Mouse (Mus musculus) stomach, embryonic 16.5 days (tissue): ENCODE measurements at regions not wholly inside any gene's neighbourhood (a gene's known extent, or its start where the extent isn't known, plus 50 kb on each side); places are given as distances from the start of the nearest gene placed in this dataset.

Experiments
- ATAC-seq: fragments of 200-750 bp; cut with Nextera tagmentation; 2 replicates; pipeline ENCODE4 v1.8.0; 2017; ENCODE audit warnings: moderate number of reproducible peaks, moderate TSS enrichment; ENCODE audit not compliant: insufficient read depth, low FRiP score
- H3K27ac ChIP-seq: fragments of 300-500 bp; sonication (generic); 2 replicates; pipeline ENCODE4 v1.5.1; 2014; ENCODE audit warnings: low read length
- H3K27me3 ChIP-seq: fragments of 300-500 bp; sonication (generic); 2 replicates; pipeline ENCODE4 v1.6.1; 2014; ENCODE audit warnings: low read length, control low read depth, mixed read lengths; ENCODE audit not compliant: control insufficient read depth, insufficient read depth
- H3K36me3 ChIP-seq: fragments of 300-500 bp; sonication (generic); 2 replicates; pipeline ENCODE4 v1.6.1; 2014; ENCODE audit warnings: low read length; ENCODE audit not compliant: control insufficient read depth, insufficient read depth
- H3K4me1 ChIP-seq: fragments of 300-500 bp; sonication (generic); 2 replicates; pipeline ENCODE4 v1.6.1; 2014; ENCODE audit warnings: low read length, control low read depth, mixed read lengths; ENCODE audit not compliant: control insufficient read depth, insufficient read depth
- H3K4me2 ChIP-seq: fragments of 300-500 bp; sonication (generic); 2 replicates; pipeline ENCODE4 v1.6.1; 2014; ENCODE audit warnings: low read depth, low read length, mixed read lengths
- H3K4me3 ChIP-seq: fragments of 300-500 bp; sonication (generic); replicated peaks from 2 replicates; pipeline ENCODE4 v1.5.1; 2014; ENCODE audit warnings: mild to moderate bottlenecking, low read length
- H3K9ac ChIP-seq: fragments of 300-500 bp; sonication (generic); 2 replicates; pipeline ENCODE4 v1.6.1; 2014; ENCODE audit warnings: low read length
- H3K9me3 ChIP-seq: fragments of 300-500 bp; sonication (generic); replicated peaks from 2 replicates; pipeline ENCODE4 v1.6.1; 2016; ENCODE audit warnings: low read length, control low read depth; ENCODE audit not compliant: control insufficient read depth
- WGBS: fragments of 180-500 bp; shearing (Covaris S2); extraction: QIAGEN DNeasy Blood & Tissue Kit; methylation state at CpG from one replicate; pipeline ENCODE4 v1.1.7; 2014; 5-methylcytosine and 5-hydroxymethylcytosine counted together

GRCm38 (mm10) chr1:12367872-12368271, 954.0 kb downstream of the A830018L16Rik start:
- H3K9ac ChIP-seq = no peak overlapping the region
- ATAC-seq = no peak
- H3K36me3 ChIP-seq = no peaks in the 10 kb centered on the region
- no peaks in the 10 kb centered on the region for H3K27me3 ChIP-seq
- no peaks in the 10 kb centered on the region for H3K9me3 ChIP-seq
- no peak overlapping the region for H3K4me3 ChIP-seq
- H3K4me1 ChIP-seq = no peaks in the 10 kb centered on the region
- 95% methylated on average over 6 of the region's 6 CpGs for WGBS
- no peak overlapping the region for H3K27ac ChIP-seq
- no peak overlapping the region for H3K4me2 ChIP-seq

GRCm38 (mm10) chr1:12372968-12373367, 959.1 kb downstream of the A830018L16Rik start:
- Histone ChIP-seq H3K27me3 (no peaks in the 10 kb centered on the region), H3K9ac (no peak overlapping the region), H3K4me1 (no peaks in the 10 kb centered on the region), H3K9me3 (no peaks in the 10 kb centered on the region), H3K4me3 (no peak overlapping the region), H3K36me3 (no peaks in the 10 kb centered on the region), H3K27ac (no peak overlapping the region), H3K4me2 (no peak overlapping the region)
- no peak for ATAC-seq

GRCm38 (mm10) chr1:12398146-12398884, 984.4 kb downstream of the A830018L16Rik start:
- Histone ChIP-seq H3K27ac (peak overlapping the region; percentile 48), H3K36me3 (no peaks in the 10 kb centered on the region), H3K9ac (no peak overlapping the region), H3K9me3 (no peaks in the 10 kb centered on the region), H3K4me2 (no peak overlapping the region), H3K4me1 (0 out of 2 replicates have a peak, but pooled peaks cover 3% of the 10 kb centered on the region), H3K27me3 (no peaks in the 10 kb centered on the region), H3K4me3 (no peak overlapping the region)
- WGBS = 10% methylated on average over 7 of the region's 7 CpGs
- peak; percentile 66; the same call in 1 of the 2 replicates for ATAC-seq

GRCm38 (mm10) chr1:12405391-12406270, 991.7 kb downstream of the A830018L16Rik start:
- no peak for ATAC-seq

GRCm38 (mm10) chr1:12409738-12410523, 996.0 kb downstream of the A830018L16Rik start:
- H3K4me3 ChIP-seq = no peak overlapping the region
- no peak overlapping the region for H3K9ac ChIP-seq
- H3K4me2 ChIP-seq = no peak overlapping the region
- H3K27me3 ChIP-seq = no peaks in the 10 kb centered on the region
- H3K4me1 ChIP-seq = 0 out of 2 replicates have a peak, but pooled peaks cover 2% of the 10 kb centered on the region
- ATAC-seq = no peak
- WGBS = 77% methylated on average over 6 of the region's 6 CpGs
- no peaks in the 10 kb centered on the region for H3K9me3 ChIP-seq
- no peak overlapping the region for H3K27ac ChIP-seq
- H3K36me3 ChIP-seq = no peaks in the 10 kb centered on the region

More at GRCm38 (mm10) chr1:12405391-12406270, 991.7 kb downstream of the A830018L16Rik start:
- Histone ChIP-seq H3K4me2 (no peak overlapping the region), H3K36me3 (no peaks in the 10 kb centered on the region), H3K4me1 (0 out of 2 replicates have a peak, but pooled peaks cover 2% of the 10 kb centered on the region), H3K27ac (no peak overlapping the region), H3K9ac (no peak overlapping the region), H3K27me3 (no peaks in the 10 kb centered on the region), H3K4me3 (no peak overlapping the region), H3K9me3 (no peaks in the 10 kb centered on the region)
- WGBS = 52% methylated on average over 4 of the region's 4 CpGs

- no peak for ATAC-seq
- Histone ChIP-seq H3K9me3 (no peaks in the 10 kb centered on the region), H3K4me1 (0 out of 2 replicates have a peak, but pooled peaks cover 2% of the 10 kb centered on the region), H3K4me2 (no peak overlapping the region), H3K9ac (no peak overlapping the region), H3K27me3 (no peaks in the 10 kb centered on the region), H3K36me3 (no peaks in the 10 kb centered on the region), H3K27ac (no peak overlapping the region), H3K4me3 (no peak overlapping the region)
Measured at GRCm38 (mm10) chr1:12410524-12410886, 996.6 kb downstream of the A830018L16Rik start.

GRCm38 (mm10) chr1:12424510-12424909, 1010.6 kb downstream of the A830018L16Rik start:
- WGBS = 43% methylated on average over 2 of the region's 2 CpGs
- Histone ChIP-seq H3K9ac (no peak overlapping the region), H3K4me1 (no peaks in the 10 kb centered on the region), H3K36me3 (no peaks in the 10 kb centered on the region), H3K9me3 (no peaks in the 10 kb centered on the region), H3K4me3 (no peak overlapping the region), H3K27ac (no peak overlapping the region), H3K27me3 (no peaks in the 10 kb centered on the region), H3K4me2 (no peak overlapping the region)
- ATAC-seq = no peak

GRCm38 (mm10) chr1:12437894-12438293, 1024.0 kb downstream of the A830018L16Rik start:
- Histone ChIP-seq H3K9ac (no peak overlapping the region), H3K4me1 (no peaks in the 10 kb centered on the region), H3K36me3 (no peaks in the 10 kb centered on the region), H3K4me2 (no peak overlapping the region), H3K9me3 (no peaks in the 10 kb centered on the region), H3K27me3 (no peaks in the 10 kb centered on the region), H3K4me3 (no peak overlapping the region), H3K27ac (no peak overlapping the region)
- ATAC-seq = no peak
- 39% methylated on average over 2 of the region's 2 CpGs for WGBS
